Mouse (Mus musculus) midbrain, embryonic 14.5 days (tissue): ENCODE results near the gene Lef1. TPM values are rescaled to one million over a fixed set of nuclear protein-coding genes. Genes with fewer than 3 reads are reported as not detected.

Source experiments
- ATAC-seq: fragments of 200-750 bp; cut with Nextera tagmentation; 2 replicates; pipeline ENCODE4 v1.8.0; 2017; ENCODE audit warnings: moderate number of reproducible peaks, moderate library complexity; ENCODE audit not compliant: low FRiP score, low TSS enrichment
- DNase-seq: peaks from one replicate; pipeline ENCODE4 v3.0.0-alpha.2; 2015
- H3K27ac ChIP-seq: fragments of 300-500 bp; sonication (generic); replicated peaks from 2 replicates; pipeline ENCODE4 v1.5.1; 2014; ENCODE audit warnings: mild to moderate bottlenecking, low read depth, low read length, moderate library complexity
- H3K27me3 ChIP-seq: fragments of 300-500 bp; sonication (generic); 2 replicates; pipeline ENCODE4 v1.6.1; 2014; ENCODE audit warnings: low read length, control low read depth, mixed read lengths; ENCODE audit not compliant: control insufficient read depth, insufficient read depth
- H3K36me3 ChIP-seq: fragments of 300-500 bp; sonication (generic); 2 replicates; pipeline ENCODE4 v1.6.1; 2014; ENCODE audit warnings: low read length, control low read depth; ENCODE audit not compliant: control insufficient read depth, insufficient read depth
- H3K4me1 ChIP-seq: fragments of 300-500 bp; sonication (generic); 2 replicates; pipeline ENCODE4 v1.6.1; 2014; ENCODE audit warnings: mild to moderate bottlenecking, antibody characterized with exemption, low read length, control low read depth; ENCODE audit not compliant: control insufficient read depth, insufficient read depth
- H3K4me2 ChIP-seq: fragments of 300-500 bp; sonication (generic); 2 replicates; pipeline ENCODE4 v1.6.1; 2014; ENCODE audit warnings: mild to moderate bottlenecking, low read length, moderate library complexity
- H3K4me3 ChIP-seq: fragments of 300-500 bp; sonication (generic); replicated peaks from 2 replicates; pipeline ENCODE4 v1.5.1; 2014; ENCODE audit warnings: low read depth, low read length
- H3K9ac ChIP-seq: fragments of 300-500 bp; sonication (generic); replicated peaks from 2 replicates; pipeline ENCODE4 v1.6.1; 2014; ENCODE audit warnings: mild to moderate bottlenecking, low read length, moderate library complexity
- H3K9me3 ChIP-seq: fragments of 300-500 bp; sonication (generic); 2 replicates; pipeline ENCODE4 v1.6.1; 2016; ENCODE audit warnings: low read length, control low read depth, mixed read lengths; ENCODE audit not compliant: control insufficient read depth
- WGBS: fragments of 180-500 bp; shearing (Covaris S2); extraction: QIAGEN DNeasy Blood & Tissue Kit; methylation state at CpG from one replicate; pipeline ENCODE4 v1.1.7; 2014; 5-methylcytosine and 5-hydroxymethylcytosine counted together
- polyA plus RNA-seq: library from polyadenylated mRNA; unstranded; fragments of >200 nt; fragmentation: Nextera tagmentation; extraction: Ambion mirVana; gene quantifications from 2 replicates; pipeline ENCODE4 v1.2.1, GENCODE M21; 2014

The Lef1 gene
- polyA plus RNA-seq, 1 experiment from 2014 or later: 93.8 TPM

DNA sequence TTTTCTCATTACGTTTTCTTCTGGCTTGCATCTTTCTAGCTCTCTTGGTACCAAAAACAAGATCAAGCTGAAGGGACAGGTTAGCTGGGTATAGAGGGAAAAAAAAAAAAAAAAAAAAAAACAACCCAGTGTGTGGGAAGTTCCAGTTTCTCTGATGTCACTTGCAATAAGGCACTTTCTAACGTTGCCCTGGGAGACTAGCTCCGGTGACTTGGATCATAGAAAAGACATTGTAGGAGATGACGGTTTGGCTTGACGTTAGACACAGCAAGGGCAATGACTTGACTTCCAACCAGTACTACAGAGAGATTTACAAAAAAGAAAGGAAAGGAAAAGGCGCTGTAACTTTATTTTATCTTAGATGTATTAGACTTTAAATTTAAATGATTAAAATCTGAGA is 13.2 kb downstream of the Lef1 start:
- H3K9me3 ChIP-seq: no peaks in the 10 kb centered on the region
- H3K27ac ChIP-seq: no peak overlapping the region
- no peaks in the 10 kb centered on the region for H3K4me1 ChIP-seq
- no peaks in the 10 kb centered on the region for H3K27me3 ChIP-seq
- H3K36me3 ChIP-seq: peaks cover 40% of the 10 kb centered on the region
- no peak overlapping the region for H3K4me3 ChIP-seq
- H3K4me2 ChIP-seq: no peak overlapping the region
- no peak overlapping the region for H3K9ac ChIP-seq
- 90% methylated on average over 6 of the region's 6 CpGs for WGBS
- ATAC-seq: no peak
- DNase-seq: no peak

GRCm38 (mm10) chr3:131125873-131126272 is 15.6 kb downstream of the Lef1 start:
- Histone ChIP-seq H3K4me2 (no peak overlapping the region), H3K27me3 (no peaks in the 10 kb centered on the region), H3K36me3 (peaks cover 40% of the 10 kb centered on the region), H3K4me3 (no peak overlapping the region), H3K9ac (no peak overlapping the region), H3K27ac (no peak overlapping the region), H3K4me1 (no peaks in the 10 kb centered on the region), H3K9me3 (no peaks in the 10 kb centered on the region)
- WGBS: 97% methylated on average over 13 of the region's 13 CpGs
- DNase-seq (no peak), ATAC-seq (no peak)

DNA sequence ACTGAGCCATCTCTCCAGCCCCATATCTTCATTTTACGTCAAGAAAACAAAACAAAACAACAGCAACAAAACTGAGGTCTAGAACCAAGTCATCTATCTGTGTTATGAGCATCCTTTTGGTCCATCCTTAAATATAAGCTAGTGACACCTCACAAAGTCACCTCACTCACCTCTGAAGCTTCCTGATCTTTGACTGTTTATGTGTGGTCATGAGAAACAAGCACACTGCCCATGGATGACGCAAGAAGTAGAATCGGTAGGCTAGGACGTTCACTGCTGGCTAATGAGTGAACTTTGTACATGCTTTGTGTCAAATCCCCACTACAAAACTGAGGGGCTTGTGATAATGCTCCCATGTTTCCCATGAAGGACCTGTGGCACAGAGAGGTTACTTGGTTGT is 16.2 kb downstream of the Lef1 start:
- DNase-seq (no peak), ATAC-seq (no peak)
- H3K4me3 ChIP-seq: no peak overlapping the region
- H3K4me1 ChIP-seq: no peaks in the 10 kb centered on the region
- H3K4me2 ChIP-seq: no peak overlapping the region
- 97% methylated on average over 4 of the region's 4 CpGs for WGBS
- H3K36me3 ChIP-seq: peaks cover 37% of the 10 kb centered on the region
- no peaks in the 10 kb centered on the region for H3K9me3 ChIP-seq
- H3K27me3 ChIP-seq: no peaks in the 10 kb centered on the region
- H3K27ac ChIP-seq: no peak overlapping the region
- no peak overlapping the region for H3K9ac ChIP-seq

DNA sequence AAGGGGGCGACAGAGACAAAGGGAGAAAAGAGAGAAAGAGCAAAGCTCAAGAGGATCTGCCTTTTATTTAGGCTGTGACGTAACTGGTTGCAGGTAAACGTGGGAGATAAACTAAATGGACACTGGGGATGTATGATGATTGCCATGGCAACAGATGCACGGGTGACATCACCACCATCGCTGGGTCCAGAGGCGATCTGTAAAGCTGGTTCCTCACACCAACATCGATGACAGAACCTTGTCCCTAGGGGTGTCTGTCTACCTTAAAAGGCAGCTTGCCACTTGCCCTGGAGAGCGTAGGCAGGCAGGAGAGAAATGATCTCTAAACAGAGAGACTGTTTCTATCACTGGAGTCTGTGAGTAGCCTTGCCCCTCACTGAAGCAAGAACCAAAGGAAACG is 23.7 kb downstream of the Lef1 start:
- H3K27ac ChIP-seq: peak overlapping the region; percentile 37; the same call in 1 of the 2 replicates
- DNase-seq: peak; percentile 49

GRCm38 (mm10) chr3:131135434-131135833 is 25.2 kb downstream of the Lef1 start:
- no peaks in the 10 kb centered on the region for H3K36me3 ChIP-seq
- ATAC-seq (no peak), DNase-seq (no peak)
- WGBS: 24% methylated on average over 9 of the region's 9 CpGs
- H3K4me3 ChIP-seq: no peak overlapping the region
- H3K27ac ChIP-seq: no peak overlapping the region
- peak overlapping the region; percentile 4; the same call in 1 of the 2 replicates for H3K4me2 ChIP-seq
- peaks cover 60% of the 10 kb centered on the region for H3K4me1 ChIP-seq
- no peaks in the 10 kb centered on the region for H3K9me3 ChIP-seq
- no peaks in the 10 kb centered on the region for H3K27me3 ChIP-seq
- H3K9ac ChIP-seq: no peak overlapping the region

More for the DNA sequence above, 23.7 kb downstream of the Lef1 start:
- no peak for ATAC-seq
- no peaks in the 10 kb centered on the region for H3K9me3 ChIP-seq
- H3K4me2 ChIP-seq: 0 out of 2 replicates have a peak overlapping the region, but pooled peaks have one; percentile 16
- H3K36me3 ChIP-seq: no peaks in the 10 kb centered on the region
- no peaks in the 10 kb centered on the region for H3K27me3 ChIP-seq
- WGBS: 39% methylated on average over 9 of the region's 9 CpGs
- no peak overlapping the region for H3K9ac ChIP-seq
- H3K4me3 ChIP-seq: no peak overlapping the region
- H3K4me1 ChIP-seq: peaks cover 48% of the 10 kb centered on the region

- H3K4me2 ChIP-seq: peak overlapping the region; percentile 50
Measured at GRCm38 (mm10) chr3:131136455-131136854, 26.2 kb downstream of the Lef1 start.

GRCm38 (mm10) chr3:131137119-131137781 is 27.0 kb downstream of the Lef1 start:
- peak overlapping the region; percentile 76 for H3K27ac ChIP-seq
- WGBS: 5% methylated on average over 18 of the region's 18 CpGs
- ATAC-seq: peak; percentile 83
- peak; percentile 91 for DNase-seq
- H3K9me3 ChIP-seq: no peaks in the 10 kb centered on the region
- H3K4me1 ChIP-seq: peaks cover 60% of the 10 kb centered on the region
- H3K4me3 ChIP-seq: peak overlapping the region; percentile 12
- peak overlapping the region; percentile 50 for H3K4me2 ChIP-seq
- no peaks in the 10 kb centered on the region for H3K27me3 ChIP-seq
- H3K9ac ChIP-seq: peak overlapping the region; percentile 27; the same call in 1 of the 2 replicates
- H3K36me3 ChIP-seq: no peaks in the 10 kb centered on the region

More at GRCm38 (mm10) chr3:131136455-131136854, 26.2 kb downstream of the Lef1 start:
- H3K36me3 ChIP-seq: no peaks in the 10 kb centered on the region
- no peaks in the 10 kb centered on the region for H3K9me3 ChIP-seq
- DNase-seq: peak; percentile 66
- no peak overlapping the region; the same call in 1 of the 2 replicates for H3K9ac ChIP-seq
- H3K4me3 ChIP-seq: peak overlapping the region; percentile 12
- peaks cover 60% of the 10 kb centered on the region for H3K4me1 ChIP-seq
- 2% methylated on average over 8 of the region's 8 CpGs for WGBS
- H3K27ac ChIP-seq: peak overlapping the region; percentile 76
- ATAC-seq: 0 out of 2 replicates have a peak, but pooled peaks have one; percentile 11
- no peaks in the 10 kb centered on the region for H3K27me3 ChIP-seq

DNA sequence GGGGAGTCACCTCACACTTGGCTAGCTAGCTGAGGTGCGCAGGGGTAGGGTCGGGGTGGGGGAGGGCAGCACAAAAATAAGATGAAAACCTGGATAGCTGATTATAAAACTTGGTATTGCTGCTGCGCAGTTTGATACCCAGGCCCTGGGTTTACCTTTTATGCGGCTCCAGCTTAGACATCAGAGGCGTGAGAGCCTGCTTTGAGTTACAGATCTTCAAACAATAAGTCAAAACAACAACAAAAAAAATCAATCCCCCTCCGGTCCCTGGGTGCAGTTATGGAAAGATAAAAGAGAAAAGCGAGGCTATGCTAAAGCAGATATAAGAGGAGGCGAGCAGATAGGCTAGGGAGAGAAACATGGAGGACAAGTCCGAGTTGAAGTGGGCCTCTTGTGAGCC is 28.0 kb downstream of the Lef1 start:
- H3K36me3 ChIP-seq: no peaks in the 10 kb centered on the region
- DNase-seq (no peak), ATAC-seq (no peak)
- H3K27me3 ChIP-seq: no peaks in the 10 kb centered on the region
- H3K4me3 ChIP-seq: no peak overlapping the region
- H3K9ac ChIP-seq: no peak overlapping the region
- H3K4me2 ChIP-seq: peak overlapping the region; percentile 50
- peak overlapping the region; percentile 76 for H3K27ac ChIP-seq
- peaks cover 63% of the 10 kb centered on the region for H3K4me1 ChIP-seq
- 44% methylated on average over 9 of the region's 9 CpGs for WGBS
- H3K9me3 ChIP-seq: no peaks in the 10 kb centered on the region

DNA sequence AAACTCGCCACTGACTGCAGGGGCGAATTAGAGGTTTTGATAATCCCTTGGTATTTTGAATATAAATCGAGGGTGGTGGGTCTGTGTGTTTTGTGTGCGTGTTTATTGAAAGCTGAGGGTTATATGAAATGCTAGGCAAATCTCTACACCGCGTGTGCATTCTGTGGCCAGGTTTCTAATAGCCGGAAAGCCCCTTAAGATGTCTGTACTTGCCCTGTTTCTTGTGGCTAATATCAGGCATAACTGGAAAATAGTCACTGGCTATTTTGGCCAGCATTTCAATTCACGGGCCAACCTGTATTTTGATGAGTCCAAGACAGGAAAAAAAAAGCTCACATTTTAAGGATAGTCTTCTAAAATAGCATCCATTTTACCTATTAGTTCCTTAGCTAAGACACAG is 28.5 kb downstream of the Lef1 start:
- Histone ChIP-seq H3K27ac (peak overlapping the region; percentile 76), H3K4me1 (peaks cover 68% of the 10 kb centered on the region), H3K4me3 (no peak overlapping the region), H3K4me2 (peak overlapping the region; percentile 50), H3K36me3 (no peaks in the 10 kb centered on the region), H3K9ac (no peak overlapping the region), H3K27me3 (no peaks in the 10 kb centered on the region), H3K9me3 (no peaks in the 10 kb centered on the region)
- DNase-seq: no peak
- 46% methylated on average over 8 of the region's 8 CpGs for WGBS
- ATAC-seq: no peak
